Mouse (Mus musculus) CH12F3 (cell line): ENCODE data around the gene Tmem132a.

ENCODE experiments used
- in situ Hi-C: fragments of 300-500 bp; cut with MboI; formaldehyde crosslinking; loops from 2 replicates; pipeline ENCODE4 v1.14.3; 2020; ENCODE audit warnings: low sequenced_read_pairs

Tmem132a gene

DNA sequence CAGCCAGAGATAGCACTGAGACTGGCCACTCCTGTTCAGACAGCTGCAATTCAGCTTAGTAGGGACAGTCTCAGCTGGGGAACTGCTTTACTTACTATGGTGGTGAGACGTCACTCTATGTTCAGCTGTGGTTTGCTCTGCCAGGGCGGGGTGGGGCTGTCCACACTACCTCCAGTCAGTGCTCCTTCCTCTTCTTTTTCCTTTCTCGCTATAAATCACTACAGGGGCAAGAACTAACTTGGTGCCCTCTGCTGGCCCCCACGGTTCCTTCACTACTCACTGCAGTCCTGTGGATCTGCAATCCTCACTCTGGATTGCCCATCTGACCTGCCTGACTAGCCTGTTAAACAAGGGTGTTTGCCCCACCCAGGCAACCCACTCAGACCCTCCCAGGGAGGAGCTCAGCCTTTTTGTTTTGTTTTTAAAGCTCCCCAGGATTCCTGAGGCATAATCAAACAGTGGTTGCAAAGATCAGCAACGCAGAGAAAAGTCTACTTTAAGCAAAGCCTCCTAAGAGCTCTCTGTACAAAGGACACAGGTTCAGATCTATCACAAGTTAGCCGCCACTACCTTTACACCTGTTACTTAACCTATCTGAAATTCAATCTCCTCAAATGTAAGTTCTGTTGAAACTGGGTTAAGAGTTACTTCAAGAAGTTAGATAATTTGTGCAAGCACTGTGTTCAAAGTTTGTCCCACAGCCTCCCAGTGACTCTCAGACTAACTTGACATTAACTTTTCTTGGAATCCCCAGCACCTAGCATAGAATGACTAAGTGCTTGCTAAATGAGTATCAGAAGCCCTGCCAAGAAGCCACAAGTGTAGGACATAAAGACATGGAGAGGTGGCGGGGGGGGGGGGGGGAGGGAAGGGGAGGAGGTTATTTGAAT lies 10.6 kb upstream of the Tmem132a start:
- in situ Hi-C loops = no loop called here

DNA sequence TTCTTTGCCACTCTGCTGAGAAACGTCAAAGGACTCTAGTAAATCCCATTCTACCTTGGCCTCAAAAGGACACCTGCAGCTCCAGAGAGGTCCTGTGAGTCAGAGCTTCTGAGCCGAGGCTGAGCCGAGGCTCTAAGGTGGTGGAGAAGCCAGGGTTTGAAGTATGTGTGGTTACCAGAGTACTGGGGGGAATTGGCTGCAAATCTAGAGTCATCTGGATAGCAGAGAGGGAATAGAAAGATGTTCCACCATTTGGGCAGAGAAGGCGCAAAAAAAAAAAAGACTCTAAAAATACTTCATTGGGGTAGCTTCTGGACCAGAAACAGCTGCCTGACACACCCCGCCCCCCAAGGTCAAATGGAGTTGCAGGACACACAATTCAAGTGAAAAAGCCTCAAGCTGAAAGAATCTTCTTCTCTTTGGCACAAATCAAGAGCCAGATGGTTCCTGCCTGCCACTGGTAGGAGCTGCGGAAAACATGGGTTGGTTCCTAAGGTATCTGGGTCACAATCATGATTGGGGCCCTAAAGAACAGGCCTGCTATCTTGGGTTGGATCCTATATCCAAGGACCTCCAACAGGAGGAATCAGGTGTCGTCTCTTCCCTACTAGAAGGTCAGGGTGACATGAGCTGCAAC lies 8.6 kb upstream of the Tmem132a start:
- in situ Hi-C loops = no loop called here

DNA sequence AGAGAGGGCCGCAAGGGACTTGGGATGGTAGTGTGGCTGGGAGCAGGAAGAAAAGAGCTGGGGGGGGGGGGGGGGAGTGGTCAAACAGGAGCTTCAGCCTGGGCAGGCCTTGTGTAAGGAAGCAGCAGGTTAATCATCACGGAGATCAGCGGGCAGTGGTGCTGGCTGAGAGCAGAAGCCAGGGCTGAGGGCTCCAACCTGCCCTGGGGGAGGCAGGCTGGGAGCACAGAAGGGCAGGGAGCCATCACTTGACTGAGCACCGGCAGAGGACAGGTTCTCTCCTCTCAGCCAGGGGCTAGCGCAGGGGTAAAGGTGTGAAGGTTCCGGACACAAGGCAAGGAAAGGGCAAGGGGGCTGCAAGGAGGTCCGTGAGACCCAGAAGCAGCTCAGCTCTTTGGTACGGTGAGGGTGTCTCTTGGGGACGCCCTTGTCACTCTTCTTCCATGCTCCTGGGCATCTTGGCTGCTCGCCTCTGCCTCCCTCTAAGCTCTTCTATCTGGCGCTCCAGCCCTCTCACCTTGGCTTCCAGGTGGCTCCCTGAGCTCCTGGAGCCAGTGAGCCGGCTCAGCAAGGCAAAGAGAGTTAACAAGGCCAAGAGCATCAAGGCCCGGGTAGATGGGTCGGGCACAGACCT lies 1.7 kb upstream of the Tmem132a start:
- in situ Hi-C loops = no loop called here

DNA sequence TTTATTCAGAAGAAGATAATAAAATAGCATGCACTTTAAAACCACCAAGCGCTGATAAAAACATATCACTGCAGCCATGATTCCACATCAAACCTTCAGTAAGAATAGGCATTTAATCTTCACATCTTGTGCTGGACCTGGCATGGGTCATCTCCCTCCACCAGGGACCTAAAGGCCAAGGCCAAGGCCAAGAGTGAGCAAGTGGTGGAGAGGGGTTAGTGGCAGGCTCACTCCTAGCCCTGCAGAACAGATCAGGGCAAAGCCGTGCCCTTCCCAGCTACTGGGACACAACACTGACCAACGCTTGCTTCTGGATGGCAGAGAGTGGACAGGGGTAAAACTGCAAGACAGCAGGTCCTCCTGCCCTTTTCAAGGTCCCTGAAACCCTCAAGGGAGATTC lies 936 bp upstream of the Tmem132a start:
- in situ Hi-C loops = no loop called here

DNA sequence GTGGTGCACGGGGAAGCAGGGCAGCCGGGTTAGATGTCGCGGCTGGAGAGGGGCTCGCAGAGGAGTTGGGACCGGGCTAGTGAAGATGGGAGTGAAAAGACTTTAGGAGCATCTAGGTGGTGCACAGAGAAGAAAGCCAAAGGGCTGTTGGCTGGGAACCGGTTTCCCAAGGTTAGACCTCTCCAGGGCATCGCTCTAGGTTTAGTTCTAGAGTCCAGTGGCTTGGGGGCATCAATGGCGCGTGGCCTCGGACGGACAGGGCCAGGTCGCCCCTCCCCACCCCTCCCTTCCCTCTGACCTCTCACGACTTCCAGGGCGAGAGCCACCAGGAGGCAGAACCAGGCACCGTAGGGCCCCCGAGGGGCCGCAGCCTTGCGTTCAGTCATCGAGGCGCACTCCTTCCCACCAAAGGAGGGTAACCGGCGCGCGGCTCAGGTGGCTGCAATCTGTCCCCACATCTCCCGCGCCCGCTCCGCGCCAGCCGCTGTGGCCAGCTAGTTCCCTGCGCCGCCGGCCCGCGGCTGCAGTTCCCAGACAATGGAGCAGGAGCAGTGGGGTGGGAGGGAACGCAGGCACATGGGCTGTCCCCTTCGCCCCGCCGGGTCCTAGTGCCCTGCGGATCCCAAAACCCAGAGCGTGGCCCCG lies 377 bp downstream of the Tmem132a start:
- in situ Hi-C loops = no loop called here

DNA sequence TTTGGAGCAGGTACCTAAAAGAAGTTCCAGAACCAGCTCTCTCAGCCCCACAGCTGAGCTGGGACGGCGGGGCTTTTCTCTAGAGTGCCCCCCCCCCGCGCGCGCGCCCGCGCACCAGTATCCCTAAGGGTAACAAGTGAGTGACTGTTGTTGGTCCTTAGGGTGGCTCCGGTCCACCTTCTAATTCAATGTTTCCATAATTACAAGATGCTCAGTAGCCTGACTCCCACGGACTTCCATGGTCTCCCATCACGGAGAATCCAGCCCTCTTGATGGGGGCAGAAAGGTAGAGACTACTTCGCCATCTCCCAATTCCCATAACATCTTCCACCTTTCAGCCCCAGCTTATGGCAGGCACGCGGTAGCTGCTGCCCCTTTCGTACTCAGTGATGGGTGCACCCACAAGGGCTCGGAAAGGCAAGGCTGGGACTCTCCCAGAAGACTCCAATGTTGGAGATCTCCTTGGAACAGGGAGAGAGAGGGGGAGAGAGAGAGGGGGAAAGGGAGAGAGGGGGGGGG lies 1.1 kb downstream of the Tmem132a start:
- in situ Hi-C loops = no loop called here

DNA sequence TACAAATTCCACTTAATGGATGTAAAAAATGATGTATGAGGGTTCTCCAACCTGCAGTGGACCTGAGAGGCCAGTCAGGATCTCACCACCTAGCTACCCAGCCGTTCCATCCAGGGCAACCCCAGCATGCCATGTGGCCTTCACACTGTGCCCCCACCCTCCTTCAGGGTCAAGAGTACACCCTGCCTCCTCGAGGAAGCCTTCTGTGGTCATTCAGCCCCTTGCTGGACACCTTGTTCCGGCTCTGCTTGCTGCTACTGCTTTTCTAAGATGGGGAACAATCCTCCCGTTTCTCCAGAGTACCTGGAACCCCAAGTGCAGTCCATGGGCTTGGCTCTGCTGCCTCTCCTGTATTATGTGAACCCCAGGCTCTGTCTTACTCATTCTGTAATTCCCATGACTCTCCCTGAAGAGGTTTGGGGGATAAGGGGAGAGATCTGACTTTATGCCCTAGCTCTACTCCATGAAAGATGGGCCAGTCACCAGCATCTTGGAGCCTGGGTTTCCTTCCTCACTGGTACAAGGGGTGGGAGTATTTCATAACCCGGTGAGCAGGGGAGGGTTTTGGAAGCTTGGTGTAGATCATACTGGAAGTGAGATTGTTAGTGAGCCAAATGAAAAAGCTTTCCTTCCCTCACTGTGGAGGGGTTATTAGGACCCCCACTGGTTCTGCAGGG lies 1.7 kb downstream of the Tmem132a start:
- in situ Hi-C loops = no loop called here

DNA sequence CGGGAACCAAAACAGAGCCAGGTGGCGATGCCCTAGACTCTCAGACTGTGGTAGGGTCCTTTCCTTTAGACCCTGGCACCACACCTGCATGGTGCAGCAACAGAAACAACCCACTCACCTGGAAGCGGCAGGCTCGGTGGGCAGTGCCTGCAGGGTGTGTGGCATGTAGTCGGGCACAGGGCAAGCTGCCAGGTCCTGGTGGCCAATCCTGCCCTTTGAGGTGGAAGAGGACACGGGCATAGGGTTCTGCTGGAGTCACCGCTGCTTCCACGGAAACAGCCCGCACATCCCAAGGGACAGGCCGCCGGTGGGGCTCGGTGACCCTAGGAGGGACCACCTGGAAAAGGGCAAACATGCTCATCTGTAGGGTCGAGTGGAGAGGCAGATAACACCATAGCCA lies 3.4 kb downstream of the Tmem132a start:
- in situ Hi-C loops = no loop called here

DNA sequence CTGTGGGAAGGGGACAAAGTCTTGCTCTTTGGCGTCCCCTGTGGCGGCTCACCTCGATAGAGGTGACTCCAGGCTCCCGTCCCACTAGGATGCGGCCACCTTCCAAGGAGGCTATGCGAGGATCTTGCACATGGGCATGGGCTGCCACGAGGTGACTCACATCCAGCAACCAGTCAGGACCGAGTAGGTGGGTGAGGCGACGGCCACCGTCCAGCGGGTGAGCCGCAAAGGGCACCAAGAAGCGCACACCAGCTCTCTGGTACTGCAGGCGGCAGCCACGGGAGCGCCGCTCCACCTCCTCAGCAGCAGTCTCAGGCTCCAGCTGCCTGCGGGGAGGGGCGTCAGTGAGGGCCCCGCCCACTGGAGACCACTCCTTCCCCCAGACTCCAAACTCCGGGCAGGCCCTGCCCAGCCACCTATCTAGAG lies 9.7 kb downstream of the Tmem132a start:
- in situ Hi-C loops = no loop called here

DNA sequence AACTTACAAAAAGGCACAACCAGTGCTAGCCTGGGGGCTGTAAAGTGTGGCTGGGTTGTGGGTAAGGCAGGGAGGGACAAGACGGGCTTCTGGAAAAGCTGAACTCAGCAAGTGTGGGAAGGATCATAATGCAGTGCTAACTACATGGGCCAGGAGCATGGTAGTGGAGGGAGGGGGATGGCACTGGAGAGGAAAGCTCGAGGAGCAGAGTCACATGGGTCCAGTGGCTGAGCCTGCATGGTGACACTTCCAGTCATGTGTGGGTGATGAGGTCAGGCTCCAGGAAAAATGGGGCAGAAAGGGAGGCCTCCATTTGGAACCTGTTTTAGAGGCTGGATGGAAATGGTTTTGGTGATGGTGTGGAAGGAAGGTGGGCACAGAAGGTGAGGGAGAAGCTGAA lies 13.2 kb downstream of the Tmem132a start:
- in situ Hi-C loops = no loop called here

DNA sequence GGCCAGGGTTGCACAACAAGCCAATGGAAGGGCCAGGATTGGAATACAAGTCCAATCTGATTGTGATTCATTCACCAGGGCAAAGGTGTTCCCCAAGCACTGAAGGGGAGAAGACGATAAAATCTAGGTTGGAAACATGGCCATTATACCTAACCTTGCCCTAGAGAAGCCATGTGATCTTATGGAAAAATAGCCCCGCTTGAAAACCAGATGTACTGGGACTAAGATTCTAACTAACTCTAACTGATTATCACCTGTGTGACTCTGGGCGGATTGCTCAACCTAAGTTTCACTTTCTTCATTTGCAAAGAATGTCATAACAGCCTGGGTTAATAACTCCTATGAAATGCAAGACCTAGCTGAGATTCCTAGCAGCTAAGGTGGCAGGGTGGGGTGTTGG lies 14.3 kb downstream of the Tmem132a start:
- in situ Hi-C loops = no loop called here

DNA sequence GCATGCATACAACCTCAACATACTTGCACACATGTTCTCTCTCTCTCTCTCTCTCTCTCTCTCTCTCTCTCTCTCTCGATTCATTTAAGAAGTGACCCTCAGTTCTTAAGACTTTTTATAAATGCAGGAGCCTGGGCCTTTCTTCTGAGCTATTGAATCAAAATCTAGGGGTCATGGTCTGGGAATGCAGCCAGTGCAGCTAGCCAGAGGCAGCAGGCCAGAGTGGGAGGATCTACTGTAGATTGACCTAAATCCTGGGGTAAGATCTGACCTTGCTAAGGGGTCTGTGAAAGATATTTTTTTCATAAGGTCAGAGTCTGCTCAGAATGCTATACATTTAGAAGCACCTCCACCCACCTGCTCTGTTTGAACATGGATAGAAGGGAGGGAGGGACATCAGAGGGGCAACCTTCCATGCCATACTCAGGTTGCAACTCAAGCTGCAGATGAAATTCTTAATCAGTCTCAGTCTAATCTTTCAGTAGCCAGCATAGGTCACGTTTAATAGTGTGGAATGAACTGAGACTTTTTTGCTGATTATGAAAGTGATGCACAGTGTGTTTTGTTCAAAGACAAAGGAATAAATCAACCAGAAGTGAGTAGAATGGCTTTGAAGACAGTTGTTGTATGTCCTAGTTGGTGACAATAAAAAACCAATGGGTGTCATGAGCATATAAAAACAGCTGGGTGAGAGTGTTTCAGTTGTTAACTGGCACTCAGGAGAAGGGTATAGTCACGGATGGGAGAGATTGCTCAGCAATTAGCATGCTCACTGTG lies 22.2 kb downstream of the Tmem132a start:
- in situ Hi-C loops = no loop called here

DNA sequence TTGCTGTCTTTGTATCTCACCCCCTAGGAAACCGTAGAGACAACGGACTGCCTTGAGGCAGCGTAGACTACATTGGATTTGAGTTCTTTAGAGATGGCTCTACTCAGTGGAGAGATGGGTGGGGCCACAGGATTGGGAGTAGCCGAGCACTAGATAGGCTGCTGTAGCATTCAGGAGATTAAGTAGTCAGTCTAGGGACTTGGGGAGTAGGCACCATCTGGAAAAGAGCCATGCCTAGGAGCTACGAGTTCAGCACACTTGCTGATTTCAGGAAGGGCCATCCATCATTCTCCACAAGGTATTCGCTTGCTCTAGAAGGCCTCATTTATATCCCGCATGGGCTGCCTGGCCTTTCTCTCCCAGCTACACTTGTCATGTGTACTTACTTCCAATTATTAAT lies 23.6 kb downstream of the Tmem132a start:
- in situ Hi-C loops = no loop called here

DNA sequence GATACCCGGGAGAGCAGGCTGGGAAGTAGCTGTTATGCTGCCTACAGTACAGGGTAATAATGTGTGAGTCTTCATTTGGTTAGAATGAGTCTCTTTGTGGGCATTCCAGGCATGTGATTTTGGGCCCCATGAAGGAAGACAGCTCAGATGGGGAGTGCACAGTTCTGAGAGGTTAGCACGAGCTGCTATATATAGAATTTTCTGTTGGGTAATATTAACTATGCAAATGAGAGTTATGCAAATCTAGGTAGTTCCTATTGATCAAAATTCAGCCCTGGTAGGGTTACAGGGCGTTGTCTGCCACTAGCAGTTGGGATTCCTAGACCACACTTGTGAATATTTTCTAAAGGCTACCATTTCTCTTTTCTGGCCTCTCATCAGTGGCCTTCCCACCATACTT lies 24.3 kb downstream of the Tmem132a start:
- in situ Hi-C loops = no loop called here

DNA sequence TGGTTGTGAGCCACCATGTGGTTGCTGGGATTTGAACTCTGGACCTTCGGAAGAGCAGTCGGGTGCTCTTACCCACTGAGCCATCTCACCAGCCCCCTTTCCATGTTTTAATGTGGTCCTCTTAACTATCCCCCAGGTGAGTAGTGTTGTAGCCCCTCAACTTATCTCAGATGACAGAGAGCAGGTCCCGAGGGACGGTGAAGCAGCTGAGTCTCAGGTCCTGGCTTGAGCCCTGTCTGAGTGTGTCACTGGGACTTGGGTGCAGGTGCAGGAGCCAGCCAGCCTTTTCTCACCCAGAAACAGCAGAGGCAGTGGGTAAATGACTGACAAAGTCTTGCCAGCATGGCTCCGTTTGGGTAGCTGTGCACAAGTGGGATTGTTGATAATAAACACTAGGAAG lies 25.5 kb downstream of the Tmem132a start:
- in situ Hi-C loops = no loop called here

DNA sequence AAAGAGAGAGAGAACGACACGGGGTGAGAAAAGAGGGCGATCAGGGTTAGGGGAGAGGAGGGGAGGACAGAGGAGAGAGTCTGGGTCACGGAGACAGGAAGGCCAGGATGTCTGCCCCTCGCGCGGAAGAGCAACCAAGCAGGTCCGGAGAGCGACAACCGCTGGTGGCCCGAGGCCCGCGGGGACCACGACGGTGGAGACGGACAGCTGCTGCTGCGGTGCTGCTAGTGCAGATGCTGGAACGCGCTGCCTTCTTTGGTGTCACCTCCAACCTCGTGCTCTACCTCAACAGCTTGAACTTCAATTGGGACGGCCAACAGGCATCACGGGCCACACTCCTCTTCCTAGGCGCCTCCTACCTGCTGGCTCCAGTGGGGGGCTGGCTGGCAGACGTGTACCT lies 26.8 kb downstream of the Tmem132a start:
- in situ Hi-C loops = no loop called here

DNA sequence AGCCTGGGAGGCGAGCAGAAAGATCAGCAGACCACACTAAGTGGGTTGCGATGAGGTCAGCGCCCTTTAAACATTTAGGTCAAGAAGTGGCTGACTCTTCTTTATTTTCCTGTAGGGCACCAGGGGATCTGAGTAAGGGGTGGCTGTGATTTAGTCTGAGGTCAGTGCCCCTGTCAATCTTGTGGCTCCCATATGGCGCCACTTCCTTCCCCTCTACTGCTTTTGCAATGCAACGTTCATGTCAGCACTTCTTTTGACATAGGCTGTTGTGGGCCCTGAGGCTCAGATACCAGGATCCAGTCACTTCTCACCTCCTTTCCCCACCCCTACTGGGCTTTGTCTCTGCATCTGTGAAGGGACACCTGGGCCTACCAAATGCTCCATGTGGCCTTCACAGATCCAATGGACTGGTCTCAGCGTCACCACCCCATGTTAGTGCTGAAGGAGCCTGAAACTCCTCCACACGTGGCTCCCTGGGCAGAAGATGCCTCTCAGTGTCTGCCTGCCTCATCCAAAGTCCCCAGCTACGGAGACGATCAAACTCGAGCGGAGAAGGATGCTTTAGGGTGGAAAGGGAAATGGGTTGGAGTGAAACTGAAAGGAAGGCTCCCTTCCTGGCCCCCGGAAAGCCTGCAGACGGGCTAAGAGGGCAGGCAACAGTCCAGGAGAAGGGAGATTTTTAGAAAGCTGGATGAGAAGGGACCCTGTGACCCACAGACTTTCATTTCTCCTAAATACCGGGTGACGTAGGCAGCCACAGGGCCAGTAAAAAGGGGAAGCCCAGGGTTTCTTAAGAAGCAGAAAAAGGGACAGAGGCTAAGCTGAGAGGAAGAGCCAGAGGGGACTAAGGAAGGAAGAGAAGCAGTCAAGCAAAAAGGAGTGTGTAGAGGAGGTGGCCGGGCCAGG lies 27.8 kb downstream of the Tmem132a start:
- in situ Hi-C loops = no loop called here

DNA sequence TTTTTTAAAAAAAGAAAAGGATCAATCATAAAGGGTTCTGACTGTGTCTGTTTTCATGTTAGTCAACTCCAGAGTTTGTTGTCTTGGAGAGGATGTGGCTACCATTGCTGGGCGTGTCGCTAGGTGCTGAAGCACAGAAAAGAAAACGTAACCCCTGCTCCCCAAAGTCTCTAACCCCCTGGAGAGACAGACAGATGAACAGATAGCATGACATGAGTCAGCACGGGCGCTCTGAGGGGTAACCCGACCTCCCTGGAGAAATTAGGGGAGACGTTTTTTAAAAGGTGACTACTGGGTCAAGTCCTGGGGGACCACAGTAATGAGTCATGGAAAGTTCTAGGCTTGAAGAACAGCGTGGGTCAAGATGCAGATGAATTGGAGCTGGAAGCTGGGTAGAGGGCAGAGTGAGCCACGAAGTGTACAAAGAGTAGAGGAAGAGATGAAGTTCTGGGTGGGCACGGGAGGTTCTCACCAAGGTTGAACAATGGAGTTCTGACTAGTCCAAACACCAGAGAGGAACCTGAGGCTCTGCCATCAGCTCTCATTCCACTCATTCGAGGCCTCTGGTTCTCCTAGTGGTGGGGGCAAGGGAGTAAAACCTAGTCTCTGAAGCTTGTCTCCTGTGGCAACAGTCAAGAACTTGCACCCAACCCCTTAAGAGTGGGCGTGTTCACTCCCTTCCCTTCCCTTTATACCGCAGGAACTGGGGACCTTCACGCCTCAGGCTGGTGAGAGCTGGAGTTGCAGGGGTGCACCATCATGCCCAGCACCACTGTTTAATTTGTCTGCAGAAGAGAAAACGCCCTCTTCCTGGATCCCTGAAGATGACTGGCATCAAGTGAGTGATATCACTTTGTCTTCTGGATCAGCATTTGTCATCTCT lies 30.5 kb downstream of the Tmem132a start, which contains the start of gene Slc15a3:
Gene Slc15a3 (plus strand): TSS at position 718 of the 883 bp plus-strand sequence.
- in situ Hi-C loops = no loop called here
